Mouse (Mus musculus): Measurements from ENCODE around the gene Wdcp. TPM values are rescaled to one million over a fixed set of nuclear protein-coding genes. Genes with fewer than 3 reads are reported as not detected.
A peak's percentile ranks its signal among the peaks of the same experiment; 100 is the strongest.
"Not testable (repeated sequence)": the region's sequence is repeated elsewhere in the genome, so short reads cannot be mapped to it uniquely, and the experiment has no call there.

Gene Wdcp
- 17.3 and 19.3 TPM in 2 replicates for polyA plus RNA-seq (2016; fragmentation: Nextera tagmentation; extraction: Ambion mirVana)

- peak within 1 kb of the TSS; percentile 60 for H3K9ac ChIP-seq (replicated peaks)
- H3K27ac ChIP-seq (replicated peaks), result no peak within 1 kb of the TSS; the same call in 1 of the 2 replicates
- no peaks in the 10 kb centered on the region for H3K36me3 ChIP-seq
- H3K4me3 ChIP-seq, result peak within 1 kb of the TSS; percentile 69
- H3K4me1 ChIP-seq, result peaks cover 16% of the 10 kb centered on the region
- peak within 1 kb of the TSS; percentile 70 for H3K4me2 ChIP-seq (replicated peaks)
- no peaks in the 10 kb centered on the region for H3K9me3 ChIP-seq
- H3K27me3 ChIP-seq, result peaks cover 27% of the 10 kb centered on the region
- WGBS, result under 1% methylated on average over 30 of the region's 30 CpGs
- peak; percentile 93 for ATAC-seq (ENCODE audit: low FRiP score, low read depth)
These were observed at the start of gene Wdcp for GRCm38 (mm10) chr12:4842890-4843597. Gene Wdcp, plus strand, starts transcription at chr12:4843303.

DNA sequence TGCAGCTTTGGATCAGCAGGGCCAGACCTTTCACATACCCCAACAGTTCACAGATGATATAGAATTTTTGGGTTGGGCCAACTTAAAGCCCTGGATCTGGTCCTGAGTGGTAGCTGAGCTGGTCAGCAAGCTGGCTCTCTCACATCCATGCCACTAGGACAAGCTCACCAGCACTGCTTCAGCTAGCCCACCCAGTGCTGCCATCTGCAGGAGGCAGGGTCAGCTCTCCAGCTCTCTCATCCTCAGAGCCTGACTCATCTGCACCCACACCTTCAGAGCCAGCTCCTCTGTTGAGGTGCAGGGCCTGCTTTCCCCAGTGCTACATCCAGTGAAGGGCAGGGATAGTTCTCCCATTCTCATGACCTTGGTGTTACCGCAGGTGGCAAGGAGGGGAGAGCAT, 49.4 kb upstream of the Wdcp start:
- no peak for ATAC-seq (ENCODE audit: low FRiP score, low read depth)
- Histone ChIP-seq H3K4me3 (no peak overlapping the region), H3K9ac (replicated peaks) (no peak overlapping the region), H3K36me3 (no peaks in the 10 kb centered on the region), H3K4me1 (no peaks in the 10 kb centered on the region), H3K27ac (replicated peaks) (no peak overlapping the region), H3K9me3 (no peaks in the 10 kb centered on the region), H3K4me2 (replicated peaks) (no peak overlapping the region), H3K27me3 (no peaks in the 10 kb centered on the region)
- WGBS, result 71% methylated on average over 1 of the region's 1 CpGs

DNA sequence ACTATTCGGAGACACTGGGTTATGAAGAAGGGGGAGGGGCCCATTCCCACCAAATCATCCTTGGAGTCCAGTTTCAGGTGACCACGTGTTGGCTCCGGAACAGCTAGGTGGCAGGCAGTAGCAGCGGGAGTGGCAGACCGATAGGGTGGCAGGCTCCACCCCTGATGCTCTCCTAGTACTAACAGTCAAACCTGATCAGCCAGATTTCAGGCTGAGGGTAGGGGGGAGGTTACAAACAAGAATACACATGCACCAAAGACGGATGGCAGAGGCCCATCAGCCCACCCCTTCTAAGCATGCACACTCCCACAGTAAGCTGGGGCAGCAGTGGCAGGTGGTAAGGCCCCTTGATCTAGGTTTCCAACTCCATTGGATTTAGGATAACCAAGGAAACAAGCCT, 45.6 kb upstream of the Wdcp start:
- not testable (repeated sequence) for H3K36me3 ChIP-seq; H3K27me3 ChIP-seq; H3K4me3 ChIP-seq; H3K27ac ChIP-seq (replicated peaks); H3K9ac ChIP-seq (replicated peaks); ATAC-seq (ENCODE audit: low FRiP score, low read depth); H3K4me1 ChIP-seq; H3K4me2 ChIP-seq (replicated peaks); H3K9me3 ChIP-seq
- 81% methylated on average over 6 of the region's 6 CpGs for WGBS

GRCm38 (mm10) chr12:4811036-4811435, 32.1 kb upstream of the Wdcp start:
- 81% methylated on average over 4 of the region's 4 CpGs for WGBS
- Histone ChIP-seq H3K4me2 (replicated peaks) (no peak overlapping the region), H3K9ac (replicated peaks) (no peak overlapping the region), H3K4me1 (no peaks in the 10 kb centered on the region), H3K27ac (replicated peaks) (no peak overlapping the region), H3K9me3 (no peaks in the 10 kb centered on the region), H3K27me3 (no peaks in the 10 kb centered on the region; the same call in 1 of the 2 replicates), H3K36me3 (no peaks in the 10 kb centered on the region), H3K4me3 (no peak overlapping the region)
- no peak for ATAC-seq (ENCODE audit: low FRiP score, low read depth)

DNA sequence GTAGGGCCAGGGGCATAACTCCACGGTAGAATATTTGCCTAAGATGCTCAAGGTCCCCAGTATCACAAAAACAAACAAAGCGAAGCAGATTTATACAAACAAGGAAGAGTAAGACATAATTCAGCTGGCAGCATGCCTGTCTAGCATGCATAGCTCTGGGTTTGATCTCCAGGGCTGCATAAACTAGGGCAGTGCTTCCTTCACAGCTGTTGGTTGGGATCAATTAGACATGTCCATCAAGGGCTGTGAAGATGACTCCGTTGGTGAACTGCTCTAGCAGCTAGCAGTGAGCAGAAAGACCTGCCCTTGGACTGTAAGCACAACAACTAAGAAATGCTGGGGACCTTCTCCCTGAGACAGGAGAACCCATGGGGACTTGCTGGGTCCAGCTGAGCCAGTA, 31.4 kb upstream of the Wdcp start:
- 68% methylated on average over 3 of the region's 3 CpGs for WGBS

GRCm38 (mm10) chr12:4813636-4814035, 29.5 kb upstream of the Wdcp start:
- no peak overlapping the region for H3K9ac ChIP-seq (replicated peaks)
- H3K4me2 ChIP-seq (replicated peaks), result no peak overlapping the region
- WGBS, result 91% methylated on average over 4 of the region's 4 CpGs
- ATAC-seq (ENCODE audit: low FRiP score, low read depth), result no peak
- peaks cover 13% of the 10 kb centered on the region for H3K4me1 ChIP-seq
- H3K27me3 ChIP-seq, result no peaks in the 10 kb centered on the region; the same call in 1 of the 2 replicates
- H3K4me3 ChIP-seq, result no peak overlapping the region
- no peak overlapping the region for H3K27ac ChIP-seq (replicated peaks)
- no peaks in the 10 kb centered on the region for H3K9me3 ChIP-seq
- H3K36me3 ChIP-seq, result no peaks in the 10 kb centered on the region

More for the DNA sequence above, 31.4 kb upstream of the Wdcp start:
- Histone ChIP-seq H3K4me2 (replicated peaks) (no peak overlapping the region), H3K4me3 (no peak overlapping the region), H3K9me3 (no peaks in the 10 kb centered on the region), H3K27me3 (no peaks in the 10 kb centered on the region; the same call in 1 of the 2 replicates), H3K4me1 (peaks cover 3% of the 10 kb centered on the region), H3K36me3 (no peaks in the 10 kb centered on the region), H3K27ac (replicated peaks) (no peak overlapping the region), H3K9ac (replicated peaks) (no peak overlapping the region)
- no peak for ATAC-seq (ENCODE audit: low FRiP score, low read depth)

DNA sequence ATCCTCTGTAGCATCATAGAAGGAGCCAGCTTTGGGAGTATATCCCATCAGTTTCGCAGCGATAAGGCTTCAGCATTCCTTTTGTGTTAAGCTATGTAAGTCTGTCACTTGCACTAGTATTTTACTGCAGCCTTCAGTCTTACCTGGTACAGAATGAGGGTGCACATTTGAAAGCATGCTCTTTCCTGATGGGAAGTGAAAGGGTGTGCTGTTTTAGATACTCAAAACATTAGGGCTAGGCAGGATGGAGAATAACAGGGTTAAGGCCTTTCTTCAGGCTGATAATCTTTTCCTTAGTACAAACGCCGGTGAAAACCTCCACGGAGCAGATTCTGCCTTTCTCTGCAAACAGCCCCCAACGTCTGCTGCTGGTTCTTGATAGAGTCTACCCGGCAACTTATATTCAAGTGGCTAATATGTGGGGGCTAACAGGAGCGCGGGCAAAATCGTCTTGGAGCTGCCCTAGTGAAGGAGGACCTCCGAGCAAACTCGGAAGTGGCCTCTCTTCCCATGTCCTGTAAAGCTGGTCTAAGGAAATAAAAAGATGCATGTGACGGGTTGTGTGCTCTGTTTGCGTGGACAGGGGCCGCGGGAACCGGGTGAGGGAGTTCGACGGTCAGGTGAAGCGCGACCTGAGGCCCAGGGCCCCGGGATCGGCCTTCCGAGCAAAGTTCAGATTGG, 26.3 kb upstream of the Wdcp start:
- Histone ChIP-seq H3K4me2 (replicated peaks) (peak overlapping the region; percentile 93), H3K9me3 (no peaks in the 10 kb centered on the region), H3K36me3 (peaks cover 13% of the 10 kb centered on the region), H3K9ac (replicated peaks) (peak overlapping the region; percentile 65), H3K27me3 (no peaks in the 10 kb centered on the region; the same call in 1 of the 2 replicates), H3K27ac (replicated peaks) (peak overlapping the region; percentile 83), H3K4me3 (peak overlapping the region; percentile 87), H3K4me1 (peaks cover 17% of the 10 kb centered on the region)
- ATAC-seq (ENCODE audit: low FRiP score, low read depth), result peak; percentile 81
- WGBS, result 10% methylated on average over 24 of the region's 24 CpGs

DNA sequence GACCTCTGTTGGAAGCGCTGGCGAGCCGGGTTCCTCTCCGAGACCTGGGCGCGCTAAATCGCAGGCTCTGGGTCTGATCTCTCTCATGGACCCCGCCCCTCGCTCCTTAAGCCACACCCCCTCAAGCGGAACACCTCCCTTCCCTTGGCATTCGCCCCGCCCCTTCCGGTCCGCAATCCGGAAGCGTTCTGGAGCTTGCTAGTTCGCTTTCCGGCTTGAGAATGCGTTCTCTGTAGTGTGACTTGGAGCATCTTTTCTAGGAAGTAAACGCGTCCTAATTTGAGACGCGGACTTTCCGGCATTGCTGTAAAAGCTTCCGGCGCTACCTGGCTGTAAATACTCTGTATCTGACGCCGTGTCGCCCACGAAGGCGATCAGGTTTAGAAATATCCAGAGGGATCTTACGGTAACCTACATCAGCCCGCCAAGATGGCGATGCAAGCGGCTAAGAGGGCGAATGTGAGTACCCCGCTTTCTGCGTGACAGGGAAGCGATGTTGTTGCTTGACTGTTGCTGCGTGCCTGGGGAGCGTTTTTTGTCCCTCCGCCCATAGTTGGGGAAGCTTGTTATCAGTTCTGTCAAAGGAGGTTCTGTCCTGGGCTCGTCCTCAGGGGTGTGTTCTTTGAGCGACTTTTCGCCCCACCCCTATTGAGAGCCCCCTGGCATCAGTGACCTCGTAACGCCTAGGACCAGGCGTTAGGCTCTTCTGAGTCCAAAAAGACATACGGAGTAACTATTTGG, 25.6 kb upstream of the Wdcp start, which contains the start of gene Sf3b6:
Gene Sf3b6 (plus strand): TSS at position 184 of the 741 bp plus-strand sequence.
- peak; percentile 99 for ATAC-seq (ENCODE audit: low FRiP score, low read depth)
- H3K36me3 ChIP-seq, result peaks cover 18% of the 10 kb centered on the region
- H3K9me3 ChIP-seq, result no peaks in the 10 kb centered on the region
- H3K27ac ChIP-seq (replicated peaks), result peak within 1 kb of the TSS; percentile 83
- peak within 1 kb of the TSS; percentile 65 for H3K9ac ChIP-seq (replicated peaks)
- H3K27me3 ChIP-seq, result no peaks in the 10 kb centered on the region; the same call in 1 of the 2 replicates
- H3K4me2 ChIP-seq (replicated peaks), result peak within 1 kb of the TSS; percentile 93
- H3K4me3 ChIP-seq, result peak within 1 kb of the TSS; percentile 87
- peaks cover 17% of the 10 kb centered on the region for H3K4me1 ChIP-seq
- under 1% methylated on average over 49 of the region's 49 CpGs for WGBS

DNA sequence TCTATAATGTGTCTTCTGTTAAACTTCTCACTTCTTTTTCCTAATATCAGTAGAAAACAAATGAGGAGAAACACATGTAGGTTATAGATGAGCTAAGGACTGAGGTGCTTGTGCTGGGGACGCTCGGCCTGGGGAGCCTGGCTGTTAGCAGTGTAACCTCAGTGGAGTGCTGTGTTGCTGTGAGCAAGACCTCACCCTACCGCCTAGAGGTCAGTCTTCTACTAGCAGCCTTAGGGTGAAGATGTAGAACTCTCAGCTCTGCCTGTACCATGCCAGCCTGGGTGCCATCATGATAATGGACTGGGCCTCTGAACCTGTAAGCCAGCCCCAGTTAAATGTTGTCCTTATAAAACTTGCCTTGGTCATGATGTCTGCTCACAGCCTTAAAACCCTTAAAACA, 15.8 kb upstream of the Wdcp start:
- Histone ChIP-seq H3K9me3 (no peaks in the 10 kb centered on the region), H3K4me1 (no peaks in the 10 kb centered on the region), H3K4me3 (no peak overlapping the region), H3K27ac (replicated peaks) (no peak overlapping the region), H3K9ac (replicated peaks) (no peak overlapping the region), H3K36me3 (peaks cover 58% of the 10 kb centered on the region), H3K4me2 (replicated peaks) (no peak overlapping the region), H3K27me3 (no peaks in the 10 kb centered on the region)
- 76% methylated on average over 3 of the region's 3 CpGs for WGBS
- ATAC-seq (ENCODE audit: low FRiP score, low read depth), result no peak

DNA sequence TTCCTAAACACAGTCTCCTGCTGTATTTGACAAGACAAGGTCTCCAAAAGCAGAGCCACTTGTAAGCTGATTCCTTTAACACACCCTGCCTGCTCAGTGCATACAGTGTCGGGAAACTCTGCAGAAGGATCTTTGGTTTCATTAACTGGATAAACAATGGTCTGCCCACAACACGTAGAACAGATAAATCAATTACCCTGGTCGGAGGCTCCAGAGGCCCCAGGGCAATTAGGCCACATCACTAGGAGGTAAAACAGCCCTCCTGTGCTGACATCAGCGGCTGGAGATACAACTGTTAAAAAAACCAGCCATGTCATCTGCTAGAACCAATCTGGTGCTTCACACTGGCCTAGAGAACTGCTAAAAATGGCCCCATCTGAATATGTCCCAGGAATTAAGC, 6.1 kb upstream of the Wdcp start:
- ATAC-seq (ENCODE audit: low FRiP score, low read depth), result no peak
- 60% methylated on average over 4 of the region's 4 CpGs for WGBS
- H3K4me3 ChIP-seq, result no peak overlapping the region

GRCm38 (mm10) chr12:4840010-4840409, 3.1 kb upstream of the Wdcp start:
- Histone ChIP-seq H3K36me3 (no peaks in the 10 kb centered on the region), H3K27ac (replicated peaks) (no peak overlapping the region), H3K27me3 (peaks cover 27% of the 10 kb centered on the region), H3K4me1 (peaks cover 16% of the 10 kb centered on the region), H3K9me3 (no peaks in the 10 kb centered on the region), H3K4me3 (no peak overlapping the region), H3K4me2 (replicated peaks) (no peak overlapping the region), H3K9ac (replicated peaks) (no peak overlapping the region)
- ATAC-seq (ENCODE audit: low FRiP score, low read depth), result no peak
- 58% methylated on average over 6 of the region's 6 CpGs for WGBS

More for the DNA sequence above, 6.1 kb upstream of the Wdcp start:
- H3K27ac ChIP-seq (replicated peaks), result no peak overlapping the region
- no peak overlapping the region for H3K9ac ChIP-seq (replicated peaks)
- H3K9me3 ChIP-seq, result no peaks in the 10 kb centered on the region
- H3K27me3 ChIP-seq, result peaks cover 20% of the 10 kb centered on the region
- H3K4me1 ChIP-seq, result peaks cover 5% of the 10 kb centered on the region; the same call in 1 of the 2 replicates
- no peak overlapping the region for H3K4me2 ChIP-seq (replicated peaks)
- no peaks in the 10 kb centered on the region for H3K36me3 ChIP-seq

DNA sequence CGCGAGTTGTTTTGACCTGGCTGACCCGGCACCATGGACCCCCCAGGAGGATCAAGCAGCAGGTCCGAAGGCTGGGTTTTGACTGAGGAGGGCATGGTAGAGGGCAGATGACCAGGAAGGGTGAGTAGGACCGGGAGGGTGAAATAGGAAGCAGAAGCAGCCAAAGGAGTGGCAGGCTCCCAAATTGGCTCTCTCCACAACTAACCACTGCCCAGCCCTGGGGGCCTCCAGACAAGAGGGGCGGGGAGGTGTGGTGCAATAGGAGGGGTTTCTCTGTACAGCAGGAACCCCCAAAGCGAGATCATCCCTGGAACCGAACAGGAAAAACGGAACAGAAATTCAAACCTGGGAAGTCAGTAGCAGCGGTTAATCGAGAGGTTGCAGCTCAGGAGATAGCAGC, 2.4 kb upstream of the Wdcp start:
- Histone ChIP-seq H3K9me3 (no peaks in the 10 kb centered on the region), H3K4me2 (replicated peaks) (peak overlapping the region; percentile 81), H3K4me1 (peaks cover 16% of the 10 kb centered on the region), H3K27me3 (peaks cover 27% of the 10 kb centered on the region), H3K36me3 (no peaks in the 10 kb centered on the region), H3K9ac (replicated peaks) (peak overlapping the region; percentile 69), H3K4me3 (peak overlapping the region; percentile 80), H3K27ac (replicated peaks) (no peak overlapping the region)
- WGBS, result 1% methylated on average over 11 of the region's 11 CpGs
- no peak for ATAC-seq (ENCODE audit: low FRiP score, low read depth)

All from midbrain, embryonic 12.5 days (tissue).